Mouse (Mus musculus): ENCODE results near the gene Ascl2. TPM values are rescaled to one million over a fixed set of nuclear protein-coding genes. Genes with fewer than 3 reads are reported as not detected.

Ascl2 gene
- total RNA-seq (2023), result not detected

DNA sequence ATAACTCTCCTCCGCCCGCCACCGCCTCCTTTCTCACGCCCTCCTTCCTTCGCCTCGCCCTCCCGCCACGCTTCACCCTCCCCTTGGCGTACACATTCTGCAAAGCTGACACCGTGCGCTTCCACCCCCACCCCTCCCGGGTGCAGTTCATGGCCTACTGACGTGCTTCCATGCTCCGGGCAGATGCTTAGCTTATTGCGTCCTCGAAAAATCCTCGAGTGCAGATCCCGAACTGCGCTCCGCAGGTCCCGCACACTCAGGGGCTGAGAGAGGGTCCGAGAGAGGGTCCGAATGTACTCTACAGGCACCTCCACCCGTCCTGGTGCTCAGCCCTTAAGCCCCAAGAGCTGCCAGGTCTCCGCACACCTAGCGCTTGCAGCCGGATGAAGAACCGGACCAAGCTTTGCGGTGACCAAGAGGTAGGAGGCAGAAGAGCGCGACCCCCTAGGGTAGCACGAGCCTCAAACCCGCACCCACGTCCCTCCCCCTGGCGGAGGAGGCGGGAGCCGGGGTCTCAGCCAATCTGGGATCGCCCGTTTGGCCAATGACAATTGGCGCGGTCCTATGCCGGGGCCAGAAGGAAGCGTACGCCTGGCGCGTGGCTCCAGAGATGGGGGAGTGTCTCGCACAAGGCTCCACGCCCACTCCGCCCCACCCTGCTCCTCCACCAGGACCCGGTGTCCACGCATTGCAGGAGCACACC, at the start of gene Ascl2:
Gene Ascl2, minus strand, starts transcription at position 456 of the 703 bp plus-strand sequence.

DNA sequence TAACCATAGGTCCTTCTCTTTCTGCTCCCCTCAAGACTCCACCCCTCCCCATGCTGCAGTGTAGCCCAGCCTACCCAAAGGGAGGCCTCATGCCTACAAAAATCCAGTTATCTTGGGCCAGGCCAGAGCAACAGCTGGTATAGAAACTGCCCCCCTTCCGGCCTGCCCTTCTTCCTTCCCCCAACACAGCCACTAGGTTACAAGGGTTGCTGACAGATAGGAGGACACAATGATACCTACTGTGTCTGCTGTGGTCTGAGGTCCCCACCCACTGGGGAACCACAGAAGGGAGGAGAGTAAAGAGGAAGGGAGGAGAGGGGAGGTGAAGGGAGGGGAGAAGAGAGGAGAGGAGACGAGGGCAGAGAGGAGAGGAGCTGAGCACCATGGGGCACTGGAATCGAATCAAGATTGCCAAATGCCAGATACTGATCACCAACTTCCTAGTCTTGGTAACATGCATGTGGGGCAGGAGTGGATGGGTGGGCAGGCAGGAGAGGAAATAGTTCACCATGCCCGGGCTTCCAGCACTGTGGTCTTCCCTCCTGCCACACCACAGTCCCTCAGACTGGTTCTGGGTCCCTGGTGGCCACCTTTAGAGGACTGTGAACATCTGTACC, 35.8 kb upstream of the Ascl2 start, which contains the start of gene Tspan32:
Gene Tspan32, plus strand, starts transcription at position 320 of the 617 bp plus-strand sequence.

DNA sequence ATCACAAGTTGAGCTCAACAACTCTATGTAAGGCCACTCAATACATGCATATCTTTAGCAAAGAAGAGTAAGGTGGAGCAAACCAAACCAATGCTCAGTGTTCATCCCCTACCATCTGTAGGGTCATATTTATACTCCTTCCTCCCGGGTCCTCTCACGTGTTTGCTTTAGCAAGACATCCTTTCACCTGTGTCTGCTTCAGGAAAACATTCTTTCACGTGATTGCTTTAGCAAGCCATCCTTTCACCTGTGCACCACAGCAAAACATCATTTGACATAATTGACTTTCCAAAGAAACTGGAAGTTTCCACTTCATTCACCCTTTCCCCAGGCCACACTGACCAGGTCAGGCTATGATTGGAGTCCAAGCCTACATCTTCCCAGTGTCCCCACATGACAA, 38.0 kb downstream of the Ascl2 start, which contains the start of gene Th:
Gene Th, minus strand, starts transcription at position 101 of the 400 bp plus-strand sequence.

Other genes with a start within 250 kb of the Ascl2 start
- not detected for gene Ins2, start 225.9 kb downstream of the Ascl2 start, total RNA-seq (2023)
- not detected for gene Th, start 38.1 kb downstream of the Ascl2 start, total RNA-seq (2023)
- gene Tspan32, start 35.8 kb upstream of the Ascl2 start, total RNA-seq (2023), result 100 to 1,000 TPM; 159 to 228 TPM
- 100 to 1,000 TPM; 225 to 228 TPM for gene Cd81, start 83.5 kb upstream of the Ascl2 start, total RNA-seq (2023)
- 10 to 100 TPM; 19.3 to 22.8 TPM for gene Tssc4, start 100.0 kb upstream of the Ascl2 start, total RNA-seq (2023)
- 1 to 10 TPM; 1.7 to 2.0 TPM for gene Trpm5, start 125.4 kb upstream of the Ascl2 start, total RNA-seq (2023)
- not detected for gene Kcnq1, start 137.1 kb upstream of the Ascl2 start, total RNA-seq (2023)